Comparison of ENCODE assay signal across 1 mouse cellular context in the genomic region with DNA sequence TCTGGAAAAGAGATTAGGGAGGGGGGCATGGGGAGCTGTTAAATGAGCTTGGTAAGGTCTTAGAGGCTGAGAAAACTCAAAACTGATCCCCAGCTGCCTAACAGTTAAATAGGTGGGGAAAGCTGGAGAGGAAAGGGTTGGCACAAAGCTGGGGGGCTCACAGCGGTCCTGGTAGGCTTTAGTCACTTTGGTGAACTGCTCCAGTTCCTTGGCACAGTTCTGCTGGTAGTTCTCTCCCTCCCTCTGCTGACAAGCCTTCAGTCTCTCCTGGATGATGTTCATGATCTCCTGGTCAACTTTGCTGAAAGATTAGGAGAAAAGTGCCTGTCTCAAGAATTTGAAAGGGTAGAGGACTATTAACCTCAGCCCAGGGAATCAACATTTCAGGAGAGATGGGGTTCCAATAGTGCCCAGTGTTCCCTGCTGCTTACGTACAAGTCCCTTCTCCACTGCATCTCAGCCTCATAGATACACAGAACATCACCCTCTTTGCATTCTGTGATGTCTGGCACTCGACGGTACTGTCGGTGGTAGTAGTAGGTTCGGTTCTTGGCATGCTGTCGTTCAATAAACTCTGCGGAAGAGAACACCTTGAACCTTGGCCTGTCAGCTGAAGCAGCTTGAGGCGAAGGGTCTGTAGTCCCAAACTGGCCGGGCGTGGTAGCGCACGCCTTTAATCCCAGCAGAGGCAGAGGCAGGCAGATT.
TF ChIP-seq lines count a peak whose summit lies in the region.

No protein-coding gene starts in this region.

TF ChIP-seq in MEL, 35 proteins besides CTCF, POLR2A, EP300 and RAD21 (continued from another document):
- TF ChIP-seq E2F4 (IDR thresholded peaks at IDR 0.05; ENCODE audit: borderline replicate concordance, low read depth, low read length) = no peak
- no peak for TF ChIP-seq ZC3H11A (IDR thresholded peaks at IDR 0.05; ENCODE audit: low read depth, low read length)
- no peak for TF ChIP-seq MXI1 (IDR thresholded peaks at IDR 0.05; ENCODE audit: low read depth, low read length)
- no peak for TF ChIP-seq MYC (IDR thresholded peaks at IDR 0.05; ENCODE audit: low read depth, low read length)
- 0 out of 2 replicates have a peak, but pooled peaks have one; percentile 28 for TF ChIP-seq TBP (IDR thresholded peaks at IDR 0.05; ENCODE audit: low read depth, low read length)
- no peak for TF ChIP-seq USF2 (IDR thresholded peaks at IDR 0.05; ENCODE audit: borderline replicate concordance in 1 of 2, insufficient read depth in 1 of 2, low read depth in 1 of 2, low read length in 2 of 2)
- TF ChIP-seq ZNF384 (IDR thresholded peaks at IDR 0.05; ENCODE audit: low read depth, low read length) = no peak
- TF ChIP-seq SMC3 (IDR thresholded peaks at IDR 0.05; ENCODE audit: low read depth, low read length) = peak; percentile 1; the same call in 1 of the 2 replicates
- no peak for TF ChIP-seq GABPA (IDR thresholded peaks at IDR 0.05; ENCODE audit: low read depth, low read length)
- no peak for TF ChIP-seq RCOR1 (IDR thresholded peaks at IDR 0.05; ENCODE audit: low read depth, low read length)
- TF ChIP-seq SIN3A (IDR thresholded peaks at IDR 0.05; ENCODE audit: low read length) = no peak
- no peak for TF ChIP-seq NRF1 (IDR thresholded peaks at IDR 0.05; ENCODE audit: insufficient read depth, low read depth, low read length, poor library complexity, severe bottlenecking)
- TF ChIP-seq ETS1 (IDR thresholded peaks at IDR 0.05; ENCODE audit: low read depth, low read length) = no peak
- no peak for TF ChIP-seq JUND (IDR thresholded peaks at IDR 0.05; ENCODE audit: low read depth, low read length)
- TF ChIP-seq MYB (IDR thresholded peaks at IDR 0.05; ENCODE audit: low read depth, low read length) = peak; percentile 48; the same call in 1 of the 2 replicates
- TF ChIP-seq ZMIZ1 (IDR thresholded peaks at IDR 0.05; ENCODE audit: low read depth, low read length) = peak; percentile 79
- TF ChIP-seq MAX (IDR thresholded peaks at IDR 0.05; ENCODE audit: low read length) = peak; percentile 5; the same call in 1 of the 2 replicates
- no peak for TF ChIP-seq HCFC1 (IDR thresholded peaks at IDR 0.05; ENCODE audit: low read depth, low read length)
- TF ChIP-seq GATA1 (IDR thresholded peaks at IDR 0.05; ENCODE audit: low read depth, low read length) = no peak
- no peak for TF ChIP-seq MAFK (IDR thresholded peaks at IDR 0.05; ENCODE audit: borderline replicate concordance, low read depth, low read length)
- TF ChIP-seq ELF1 (IDR thresholded peaks at IDR 0.05; ENCODE audit: low read depth, low read length) = no peak
- TF ChIP-seq CHD1 (IDR thresholded peaks at IDR 0.05; ENCODE audit: low read depth, low read length) = no peak
- no peak; the same call in 1 of the 2 replicates for TF ChIP-seq CHD2 (IDR thresholded peaks at IDR 0.05; ENCODE audit: low read length)
- TF ChIP-seq POLR2AphosphoS5 (IDR thresholded peaks at IDR 0.05; ENCODE audit: borderline replicate concordance, low read depth, low read length) = peak; percentile 83; the same call in 1 of the 2 replicates
- TF ChIP-seq BHLHE40 (IDR thresholded peaks at IDR 0.05; ENCODE audit: borderline replicate concordance, low read depth, low read length) = no peak
- peak; percentile 94 for TF ChIP-seq POLR2AphosphoS2 (IDR thresholded peaks at IDR 0.05; ENCODE audit: low read length)
- no peak for TF ChIP-seq ZKSCAN1 (IDR thresholded peaks at IDR 0.05; ENCODE audit: low read depth, low read length)
- no peak for TF ChIP-seq NELFE (IDR thresholded peaks at IDR 0.05; ENCODE audit: low read depth, low read length)
- no peak for TF ChIP-seq TCF12 (IDR thresholded peaks at IDR 0.05; ENCODE audit: low read depth, low read length)
- TF ChIP-seq UBTF (IDR thresholded peaks at IDR 0.05; ENCODE audit: borderline replicate concordance, insufficient read depth, low read depth, low read length) = no peak
- no peak for TF ChIP-seq MAZ (IDR thresholded peaks at IDR 0.05; ENCODE audit: low read depth, low read length)
- no peak for TF ChIP-seq TAL1 (IDR thresholded peaks at IDR 0.05; ENCODE audit: low read length)
